Mouse (Mus musculus) CH12.LX (cell line): ENCODE data around the gene Serpinc1.

ENCODE experiments used
- CTCF ChIP-seq, 2 experiments: IDR thresholded peaks in 1 of 2; conservative IDR thresholded peaks in 1 of 2; 2 replicates each; pipeline ENCODE4 v1.5.1; 2011 to 2012; ENCODE audit warnings: low read depth in 2 of 2, low read length in 2 of 2, improper control_type of control experiment in 1 of 2, inconsistent platforms in 1 of 2, mild to moderate bottlenecking in 1 of 2, moderate library complexity in 1 of 2
- EP300 ChIP-seq: IDR thresholded peaks from 2 replicates; pipeline ENCODE4 v1.6.1; 2011; ENCODE audit warnings: low read length, improper control_type of control experiment
- MAFK ChIP-seq: IDR thresholded peaks from 2 replicates; pipeline ENCODE4 v1.6.1; 2011; ENCODE audit warnings: low read length, improper control_type of control experiment; ENCODE audit not compliant: insufficient replicate concordance
- PAX5 ChIP-seq: IDR thresholded peaks from 2 replicates; pipeline ENCODE4 v1.6.1; 2012; ENCODE audit warnings: low read length, inconsistent platforms, mixed read lengths
- POLR2A ChIP-seq: IDR thresholded peaks from 2 replicates; pipeline ENCODE4 v1.6.1; 2011; ENCODE audit warnings: low read depth, mild to moderate bottlenecking, improper control_type of control experiment, low read length
- SMC3 ChIP-seq: IDR thresholded peaks from 2 replicates; pipeline ENCODE4 v1.6.1; 2011; ENCODE audit warnings: low read depth, low read length, improper control_type of control experiment

DNA sequence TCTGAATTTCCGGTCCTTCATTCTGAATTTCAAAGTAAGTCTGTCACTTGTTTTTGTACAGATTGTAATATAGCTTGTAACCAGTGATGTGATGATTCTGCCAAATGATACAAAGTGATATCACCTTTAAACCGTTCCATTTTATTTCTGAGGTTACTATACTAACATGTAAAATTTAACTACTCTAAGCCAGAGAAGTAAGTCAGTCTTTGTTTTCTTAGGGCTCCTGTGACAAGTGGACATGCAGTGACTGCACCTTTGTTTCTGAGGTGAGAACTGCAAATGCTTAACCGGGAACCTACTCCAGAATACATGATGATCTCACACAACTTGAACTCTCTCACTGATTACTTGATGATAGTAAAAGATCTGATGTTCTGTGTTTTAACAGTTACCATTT lies 59.6 kb downstream of the Serpinc1 start:
- TF ChIP-seq SMC3 (no peak), PAX5 (no peak), POLR2A (peak; percentile 28; the same call in 1 of the 2 replicates), EP300 (no peak), CTCF (conservative IDR thresholded peaks at IDR 0.05 in 1 of 2, IDR thresholded peaks at IDR 0.05 in 1 of 2; ENCODE audit: low read depth in 2 of 2, low read length in 2 of 2) (no peak), MAFK (no peak)
